Comparison of ENCODE assay signal across 8 mouse cellular contexts in genomic region chr1:63445656-63446046, GRCm38 (mm10). TPM values are rescaled to one million over a fixed set of nuclear protein-coding genes. Genes with fewer than 3 reads are reported as not detected.
A peak's percentile ranks its signal among the peaks of the same experiment; 100 is the strongest.
DNase-seq lines count a peak whose midpoint lies in the region; ATAC-seq lines count a peak whose summit lies in the region.

Gene Adam23, plus strand, starts transcription at chr1:63445891.

- no peak for ATAC-seq in liver, embryonic 16.5 days (ENCODE audit: low read depth)

- peak; percentile 28 for DNase-seq in thymus, postnatal 4 days
- DNase-seq in thymus, adult 18-20 months = no peak
- peak; percentile 66 for DNase-seq in embryo, embryonic 10 days (ENCODE audit: low spot score)
- DNase-seq in gastrocnemius, postnatal 4 days (ENCODE audit: low spot score in 2 of 2) = peak; percentile 33 to 45
- peak; percentile 67 to 78 for DNase-seq in layer of hippocampus, adult 8-10 months (ENCODE audit: low spot score in 2 of 2)
- DNase-seq in right cerebral cortex, postnatal 14 days = peak; percentile 86
- no peak for DNase-seq in thymus, postnatal 0 days (ENCODE audit: low spot score)

- no peaks in the 10 kb centered on the region for H3K36me3 ChIP-seq in liver, embryonic 16.5 days (ENCODE audit: control insufficient read depth, insufficient read depth)

- H3K4me2 ChIP-seq in liver, embryonic 16.5 days (ENCODE audit: low read depth, low read length) = peak within 1 kb of the TSS; percentile 48

- H3K9ac ChIP-seq in liver, embryonic 16.5 days (ENCODE audit: low read depth, low read length) = no peak within 1 kb of the TSS

- no peaks in the 10 kb centered on the region for H3K9me3 ChIP-seq in liver, embryonic 16.5 days (replicated peaks; ENCODE audit: control insufficient read depth, low read length)

- H3K27ac ChIP-seq in liver, embryonic 16.5 days (ENCODE audit: low read length) = no peak within 1 kb of the TSS

- H3K4me3 ChIP-seq in liver, embryonic 16.5 days (ENCODE audit: low read depth, low read length) = peak within 1 kb of the TSS; percentile 48

- peaks cover 29% of the 10 kb centered on the region for H3K27me3 ChIP-seq in liver, embryonic 16.5 days (ENCODE audit: control insufficient read depth, insufficient read depth, low read depth, low read length)

- H3K4me1 ChIP-seq in liver, embryonic 16.5 days (ENCODE audit: control insufficient read depth, low read depth, low read length) = no peaks in the 10 kb centered on the region

- WGBS in liver, embryonic 16.5 days (ENCODE audit: insufficient replicate concordance) = under 1% methylated on average over 40 of the region's 41 CpGs

RNA-seq across cellular contexts. Expression of gene Adam23, which starts in this region (rescaled TPM):
- total RNA-seq in gastrocnemius, postnatal 4 days (2021) = 10 to 100 TPM; 25.9 to 28.7 TPM
- total RNA-seq in layer of hippocampus, adult 8-10 months (2022) = 100 to 1,000 TPM; 136 to 152 (median 147) TPM
- polyA plus RNA-seq in liver, embryonic 16.5 days (2015; fragmentation: Nextera tagmentation; extraction: Ambion mirVana) = 0.39 and 0.91 TPM in 2 replicates
- polyA plus RNA-seq in thymus, postnatal 0 days (2015; fragmentation: Nextera tagmentation; extraction: Ambion mirVana) = 1.6 and 3.3 TPM in 2 replicates

Comparison
In these comparisons a context has a peak if more than half of its experiments do, and no peak if none do; other contexts are left out.
1. RNA of gene Adam23 (total RNA-seq): 136 to 152 TPM in layer of hippocampus, adult 8-10 months; 25.9 to 28.7 TPM in gastrocnemius, postnatal 4 days; every median in the first group is over 4 times any median in the second.
2. DNase-seq: peak in thymus, postnatal 4 days (single experiment), embryo, embryonic 10 days (single experiment), gastrocnemius, postnatal 4 days (2 of 2), layer of hippocampus, adult 8-10 months (2 of 2) and right cerebral cortex, postnatal 14 days (single experiment); none in thymus, adult 18-20 months (0 of 2) and thymus, postnatal 0 days (single experiment).